Mouse (Mus musculus) myocyte (in vitro differentiated cells): Measurements from ENCODE around the gene Tmem26.

Experiments
- POLR2A ChIP-seq: IDR thresholded peaks from one replicate; pipeline ENCODE4 v1.6.1; 2011; ENCODE audit warnings: low read depth, mild to moderate bottlenecking, control low read depth, moderate library complexity; ENCODE audit not compliant: insufficient read length
- POLR2AphosphoS2 ChIP-seq: IDR thresholded peaks from one replicate; pipeline ENCODE4 v1.6.1; 2011; ENCODE audit warnings: low read depth, control low read depth; ENCODE audit not compliant: insufficient read length
- REST ChIP-seq: IDR thresholded peaks from one replicate; pipeline ENCODE4 v1.6.1; 2011; ENCODE audit warnings: mild to moderate bottlenecking, control low read depth, moderate library complexity; ENCODE audit not compliant: insufficient read depth, insufficient read length
- SRF ChIP-seq: IDR thresholded peaks from one replicate; pipeline ENCODE4 v1.6.1; 2011; ENCODE audit warnings: low read depth; ENCODE audit not compliant: control insufficient read depth, insufficient read length
- TCF12 ChIP-seq: IDR thresholded peaks from one replicate; pipeline ENCODE4 v1.6.1; 2011; ENCODE audit warnings: mild to moderate bottlenecking, control low read depth; ENCODE audit not compliant: poor library complexity, insufficient read depth, severe bottlenecking
- USF1 ChIP-seq: IDR thresholded peaks from one replicate; pipeline ENCODE4 v1.6.1; 2011; ENCODE audit warnings: low read depth, mild to moderate bottlenecking, control low read depth, moderate library complexity

DNA sequence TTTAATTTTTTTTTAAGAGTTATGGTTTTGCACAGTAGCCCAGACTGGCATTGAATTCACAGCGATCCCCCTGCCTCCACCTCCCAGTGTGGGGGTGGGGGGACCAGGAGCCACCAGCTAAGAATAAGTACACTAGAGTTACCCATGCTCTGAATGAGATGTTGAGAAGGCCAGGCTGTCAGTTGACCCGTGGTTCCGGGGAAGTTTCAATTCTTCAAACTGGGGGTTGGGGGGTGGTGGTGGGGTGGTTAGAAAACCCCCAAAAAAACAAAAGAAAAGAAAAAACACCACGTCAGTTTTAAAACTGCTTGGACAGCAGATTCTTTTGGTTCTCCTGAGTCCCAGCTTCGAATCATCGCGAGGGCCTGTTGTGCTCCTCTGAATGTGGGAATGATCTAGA, 431 bp upstream of the Tmem26 start:
- TF ChIP-seq POLR2AphosphoS2: no peak
- TF ChIP-seq REST: no peak
- TF ChIP-seq POLR2A: no peak
- no peak for TF ChIP-seq SRF
- TF ChIP-seq USF1: no peak
- TF ChIP-seq TCF12: no peak
